Mouse (Mus musculus) midbrain, embryonic 13.5 days (tissue): Measurements from ENCODE around the gene Kbtbd13. TPM values are rescaled to one million over a fixed set of nuclear protein-coding genes. Genes with fewer than 3 reads are reported as not detected.
"Not testable (repeated sequence)": the region's sequence is repeated elsewhere in the genome, so short reads cannot be mapped to it uniquely, and the experiment has no call there.

ENCODE experiments used
- ATAC-seq: fragments of 200-750 bp; cut with Nextera tagmentation; 2 replicates; pipeline ENCODE4 v1.8.0; 2017; ENCODE audit warnings: mild to moderate bottlenecking, moderate TSS enrichment, moderate library complexity
- H3K27ac ChIP-seq: fragments of 300-500 bp; sonication (generic); 2 replicates; pipeline ENCODE4 v1.5.1; 2015; ENCODE audit warnings: inconsistent platforms, mild to moderate bottlenecking, moderate library complexity
- H3K27me3 ChIP-seq: fragments of 300-500 bp; sonication (generic); 2 replicates; pipeline ENCODE4 v1.6.1; 2015; ENCODE audit warnings: mild to moderate bottlenecking, inconsistent platforms
- H3K36me3 ChIP-seq: fragments of 300-500 bp; sonication (generic); 2 replicates; pipeline ENCODE4 v1.6.1; 2015; ENCODE audit warnings: mild to moderate bottlenecking, inconsistent platforms
- H3K4me1 ChIP-seq: fragments of 300-500 bp; sonication (generic); replicated peaks from 2 replicates; pipeline ENCODE4 v1.6.1; 2015; ENCODE audit warnings: inconsistent platforms
- H3K4me2 ChIP-seq: fragments of 300-500 bp; sonication (generic); replicated peaks from 2 replicates; pipeline ENCODE4 v1.6.1; 2015; ENCODE audit warnings: moderate library complexity, mild to moderate bottlenecking, inconsistent platforms
- H3K4me3 ChIP-seq: fragments of 300-500 bp; sonication (generic); replicated peaks from 2 replicates; pipeline ENCODE4 v1.5.1; 2015; ENCODE audit warnings: mild to moderate bottlenecking, inconsistent platforms
- H3K9ac ChIP-seq: fragments of 300-500 bp; sonication (generic); replicated peaks from 2 replicates; pipeline ENCODE4 v1.6.1; 2015; ENCODE audit warnings: mild to moderate bottlenecking, inconsistent platforms
- H3K9me3 ChIP-seq: fragments of 300-500 bp; sonication (generic); 2 replicates; pipeline ENCODE4 v1.6.1; 2016; ENCODE audit warnings: mild to moderate bottlenecking, inconsistent platforms
- WGBS: fragments of 180-500 bp; shearing (Covaris S2); methylation state at CpG from one replicate; pipeline ENCODE4 v1.1.7; 2015; 5-methylcytosine and 5-hydroxymethylcytosine counted together
- polyA plus RNA-seq: library from polyadenylated mRNA; unstranded; fragments of >200 nt; fragmentation: Nextera tagmentation; extraction: Ambion mirVana; gene quantifications from 2 replicates; pipeline ENCODE4 v1.2.1, GENCODE M21; 2015

Gene Kbtbd13
- polyA plus RNA-seq, 1 experiment from 2014 or later, result 0.44 TPM

DNA sequence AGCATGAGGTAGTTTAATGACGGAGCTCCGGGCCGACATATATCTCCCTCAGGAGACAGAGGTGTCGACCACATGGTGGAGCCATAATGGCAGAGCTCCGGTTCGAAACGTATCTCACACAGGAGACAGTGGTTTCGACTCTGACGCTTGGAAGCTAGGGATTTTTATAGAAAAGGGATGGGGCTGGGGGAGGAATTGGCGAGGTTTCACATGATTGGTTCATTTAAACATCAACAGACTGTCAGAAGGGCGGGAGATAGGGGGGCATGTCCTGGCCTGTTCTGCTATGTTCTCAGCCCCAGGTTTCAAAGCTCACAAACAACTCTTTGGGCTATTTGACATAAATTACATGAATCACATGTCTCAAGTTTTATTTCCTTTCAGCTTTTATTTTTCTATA, 46.0 kb downstream of the Kbtbd13 start:
- H3K36me3 ChIP-seq, H3K27me3 ChIP-seq, H3K9me3 ChIP-seq, ATAC-seq: not testable (repeated sequence)
- Histone ChIP-seq H3K9ac (peak overlapping the region; percentile 97), H3K27ac (peak overlapping the region; percentile 96), H3K4me1 (peaks cover 28% of the 10 kb centered on the region), H3K4me2 (peak overlapping the region; percentile 98), H3K4me3 (peak overlapping the region; percentile 100)
- WGBS, result 71% methylated on average over 11 of the region's 11 CpGs

DNA sequence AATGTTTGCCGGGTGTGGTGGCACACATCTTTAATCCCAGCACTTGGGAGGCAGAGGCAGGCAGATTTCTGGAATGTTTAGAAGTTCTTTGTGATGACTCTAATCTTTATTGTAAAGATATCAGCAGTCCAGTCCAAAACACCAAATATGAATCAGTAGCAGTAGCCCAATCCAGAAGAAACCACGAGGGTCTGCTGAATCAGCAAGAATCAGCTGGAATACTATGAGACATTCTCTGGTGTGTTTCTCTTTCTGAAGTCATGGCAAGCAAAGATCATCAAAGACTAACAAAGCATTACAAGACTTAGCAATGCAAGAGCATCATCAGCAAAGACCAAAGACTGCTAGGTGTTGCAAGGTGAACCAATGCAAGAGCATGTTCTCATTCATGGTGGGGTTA, 51.0 kb downstream of the Kbtbd13 start:
- Histone ChIP-seq H3K27me3 (no peaks in the 10 kb centered on the region), H3K36me3 (no peaks in the 10 kb centered on the region), H3K4me1 (no peaks in the 10 kb centered on the region), H3K9me3 (no peaks in the 10 kb centered on the region), H3K4me3 (no peak overlapping the region), H3K27ac (no peak overlapping the region), H3K4me2 (no peak overlapping the region), H3K9ac (no peak overlapping the region)
- ATAC-seq, result no peak
- WGBS, result 90% methylated on average over 2 of the region's 2 CpGs

DNA sequence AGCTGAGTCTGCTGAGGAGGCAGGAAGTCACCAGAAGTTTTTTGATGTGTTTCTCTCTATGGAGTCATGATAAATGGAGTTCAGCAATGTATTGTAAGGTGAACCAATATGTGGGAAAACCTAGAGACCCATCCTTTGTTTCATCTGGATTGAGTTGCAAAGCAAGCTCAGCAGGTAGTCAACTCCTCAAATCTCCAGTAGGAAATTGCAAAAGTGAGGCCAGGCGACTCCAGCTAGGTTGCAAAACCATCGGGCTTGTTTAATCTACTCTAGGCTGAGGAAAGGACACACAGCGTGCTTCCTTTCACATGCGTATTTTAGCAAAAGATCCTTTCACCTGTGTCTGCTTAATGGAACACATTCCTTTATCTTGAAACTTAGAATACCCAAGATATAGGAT, 52.3 kb downstream of the Kbtbd13 start:
- ATAC-seq, result no peak
- Histone ChIP-seq H3K27ac (no peak overlapping the region), H3K27me3 (no peaks in the 10 kb centered on the region), H3K9ac (no peak overlapping the region), H3K9me3 (no peaks in the 10 kb centered on the region), H3K4me3 (no peak overlapping the region), H3K4me2 (no peak overlapping the region), H3K36me3 (no peaks in the 10 kb centered on the region), H3K4me1 (no peaks in the 10 kb centered on the region)
- WGBS, result 83% methylated on average over 4 of the region's 4 CpGs

Other genes with a start within 250 kb of the Kbtbd13 start
- 4.8 and 5.6 TPM in 2 replicates for gene Parp16, start 196.3 kb downstream of the Kbtbd13 start, polyA plus RNA-seq
- 0.24 and 0.30 TPM in 2 replicates for gene Cilp, start 126.5 kb downstream of the Kbtbd13 start, polyA plus RNA-seq
- gene Clpx, start 97.4 kb downstream of the Kbtbd13 start, polyA plus RNA-seq, result 42.5 and 44.1 TPM in 2 replicates
- gene Pdcd7, start 45.5 kb downstream of the Kbtbd13 start, polyA plus RNA-seq, result 7.5 and 7.6 TPM in 2 replicates
- 1.2 and 2.2 TPM in 2 replicates for gene Ubap1l, start 30.6 kb downstream of the Kbtbd13 start, polyA plus RNA-seq
- 6.2 TPM in 2 replicates for gene Rasl12, start 6.9 kb upstream of the Kbtbd13 start, polyA plus RNA-seq
- gene Slc51b, start 31.3 kb upstream of the Kbtbd13 start, polyA plus RNA-seq, result not detected in 2 replicates
- gene Mtfmt, start 44.1 kb upstream of the Kbtbd13 start, polyA plus RNA-seq, result 23.4 and 24.6 TPM in 2 replicates
- 138 and 140 TPM in 2 replicates for gene Spg21, start 69.3 kb upstream of the Kbtbd13 start, polyA plus RNA-seq
- gene Ankdd1a, start 128.5 kb upstream of the Kbtbd13 start, polyA plus RNA-seq, result 0.63 and 0.72 TPM in 2 replicates
- 5.6 and 5.9 TPM in 2 replicates for gene Plekho2, start 188.4 kb upstream of the Kbtbd13 start, polyA plus RNA-seq
- 8.4 and 9.7 TPM in 2 replicates for gene Pif1, start 195.5 kb upstream of the Kbtbd13 start, polyA plus RNA-seq
- 4.5 and 4.9 TPM in 2 replicates for gene Rbpms2, start 238.0 kb upstream of the Kbtbd13 start, polyA plus RNA-seq